8 mouse cellular contexts compared by ENCODE assay signal in the genomic region with DNA sequence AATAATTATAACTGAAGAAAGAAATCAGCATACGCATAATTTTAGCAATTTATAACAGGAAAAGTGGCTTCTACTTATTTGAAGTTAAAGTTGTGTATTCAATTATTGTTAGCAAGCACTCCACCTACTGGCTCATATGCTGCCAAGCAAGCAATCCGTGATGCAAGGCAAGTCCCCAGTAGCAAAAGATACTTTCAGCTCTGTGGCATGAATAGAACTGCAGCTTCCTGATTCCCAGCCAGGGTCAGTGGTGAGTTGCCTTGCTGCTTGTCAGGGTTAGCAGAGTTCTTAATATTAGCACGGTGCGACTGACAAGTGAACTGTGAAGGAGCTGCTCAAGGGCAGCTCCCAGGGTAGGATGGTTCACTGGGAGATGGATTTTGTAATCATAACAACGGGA.
A peak's percentile ranks its signal among the peaks of the same experiment; 100 is the strongest.
DNase-seq lines count a peak whose midpoint lies in the region; ATAC-seq and TF ChIP-seq lines count a peak whose summit lies in the region.

No protein-coding gene starts in this region.

- H3K27ac ChIP-seq in kidney, postnatal 0 days, result no peak overlapping the region
- no peak overlapping the region for H3K27ac ChIP-seq in kidney, embryonic 16.5 days (ENCODE audit: low read length)
- H3K27ac ChIP-seq in forebrain, embryonic 13.5 days, result peak overlapping the region; percentile 32; the same call in 1 of the 2 replicates

- no peaks in the 10 kb centered on the region for H3K4me1 ChIP-seq in kidney, postnatal 0 days (replicated peaks; ENCODE audit: insufficient read depth, low read length)
- no peaks in the 10 kb centered on the region for H3K4me1 ChIP-seq in kidney, embryonic 16.5 days (ENCODE audit: insufficient read depth, low read length)
- peaks cover 4% of the 10 kb centered on the region; the same call in 1 of the 2 replicates for H3K4me1 ChIP-seq in forebrain, embryonic 13.5 days

- H3K27me3 ChIP-seq in kidney, postnatal 0 days (ENCODE audit: insufficient read depth, low read length), result no peaks in the 10 kb centered on the region
- H3K27me3 ChIP-seq in kidney, embryonic 16.5 days (ENCODE audit: insufficient read depth, low read length), result no peaks in the 10 kb centered on the region
- H3K27me3 ChIP-seq in forebrain, embryonic 13.5 days, result no peaks in the 10 kb centered on the region

- H3K36me3 ChIP-seq in kidney, postnatal 0 days (ENCODE audit: insufficient read depth, low read length), result no peaks in the 10 kb centered on the region
- H3K36me3 ChIP-seq in kidney, embryonic 16.5 days (ENCODE audit: insufficient read depth, low read length), result no peaks in the 10 kb centered on the region
- H3K36me3 ChIP-seq in forebrain, embryonic 13.5 days (ENCODE audit: poor library complexity, severe bottlenecking), result no peaks in the 10 kb centered on the region

- WGBS in kidney, postnatal 0 days, result 43% methylated on average over 5 of the region's 5 CpGs
- WGBS in kidney, embryonic 16.5 days, result 39% methylated on average over 5 of the region's 5 CpGs
- 38% methylated on average over 5 of the region's 5 CpGs for WGBS in forebrain, embryonic 13.5 days

- H3K9me3 ChIP-seq in kidney, postnatal 0 days (replicated peaks; ENCODE audit: low read length), result no peaks in the 10 kb centered on the region
- no peaks in the 10 kb centered on the region for H3K9me3 ChIP-seq in kidney, embryonic 16.5 days (ENCODE audit: low read length)
- H3K9me3 ChIP-seq in forebrain, embryonic 13.5 days (replicated peaks), result no peaks in the 10 kb centered on the region

- no peak overlapping the region for H3K4me3 ChIP-seq in kidney, postnatal 0 days (replicated peaks; ENCODE audit: low read depth, low read length)
- H3K4me3 ChIP-seq in kidney, embryonic 16.5 days (ENCODE audit: low read length), result no peak overlapping the region
- H3K4me3 ChIP-seq in forebrain, embryonic 13.5 days, result no peak overlapping the region

- ATAC-seq in kidney, postnatal 0 days (replicated peaks; ENCODE audit: low FRiP score, low read depth), result no peak
- ATAC-seq in kidney, embryonic 16.5 days (ENCODE audit: low FRiP score, low TSS enrichment), result no peak
- peak; percentile 71 for ATAC-seq in forebrain, embryonic 13.5 days
- no peak for ATAC-seq in monocyte, adult 5-6 weeks (replicated peaks; ENCODE audit: insufficient number of reproducible peaks, low FRiP score, low TSS enrichment, poor library complexity, severe bottlenecking)

- TF ChIP-seq CTCF in kidney, postnatal 0 days (IDR thresholded peaks at IDR 0.05; ENCODE audit: low read depth), result peak; percentile 69

- H3K9ac ChIP-seq in kidney, postnatal 0 days (ENCODE audit: low read depth, low read length), result no peak overlapping the region
- H3K9ac ChIP-seq in kidney, embryonic 16.5 days (replicated peaks; ENCODE audit: low read length), result no peak overlapping the region
- H3K9ac ChIP-seq in forebrain, embryonic 13.5 days, result no peak overlapping the region

- peak; percentile 58 for DNase-seq in kidney, postnatal 0 days (ENCODE audit: low spot score)
- peak; percentile 51 for DNase-seq in adipocyte (ENCODE audit: low spot score)
- peak; percentile 58 to 65 for DNase-seq in layer of hippocampus, postnatal 36 days
- DNase-seq in right cerebral cortex, adult 2 months (ENCODE audit: low spot score in 2 of 2), result peak; percentile 60 to 73
- no peak for DNase-seq in urinary bladder, postnatal 14 days (ENCODE audit: low spot score)

- H3K4me2 ChIP-seq in kidney, postnatal 0 days (ENCODE audit: low read length), result no peak overlapping the region
- no peak overlapping the region for H3K4me2 ChIP-seq in kidney, embryonic 16.5 days (replicated peaks; ENCODE audit: low read depth, low read length)
- no peak overlapping the region for H3K4me2 ChIP-seq in forebrain, embryonic 13.5 days
